13 mouse cellular contexts compared by ENCODE assay signal in genomic region chr7:84114775-84115174, GRCm38 (mm10). TPM values are rescaled to one million over a fixed set of nuclear protein-coding genes. Genes with fewer than 3 reads are reported as not detected.
"Had no signal": no experiment of that assay in that cellular context is flagged by ENCODE, and none has a peak within 500 bp of the region (broad histone marks: within the 10 kb centered on the region; RNA-seq: fewer than 3 reads in every experiment).

No protein-coding gene starts in this region.

- DNase-seq: retina, postnatal 1 day; right cerebral cortex, adult 18-20 months; right cerebral cortex, postnatal 14 days; right cerebral cortex, postnatal 25 days; right cerebral cortex, postnatal 4 days; spleen, adult 18-20 months had no signal

- H3K4me2 ChIP-seq: neural tube, embryonic 12.5 days; neural tube, embryonic 13.5 days; neural tube, embryonic 15.5 days; stomach, embryonic 15.5 days had no signal

- H3K9ac ChIP-seq: neural tube, embryonic 12.5 days; neural tube, embryonic 13.5 days; neural tube, embryonic 15.5 days; stomach, embryonic 15.5 days had no signal

- H3K4me3 ChIP-seq: neural tube, embryonic 12.5 days; neural tube, embryonic 13.5 days; neural tube, embryonic 15.5 days; stomach, embryonic 15.5 days had no signal

- H3K27me3 ChIP-seq: neural tube, embryonic 12.5 days; neural tube, embryonic 13.5 days; neural tube, embryonic 15.5 days; stomach, embryonic 15.5 days had no signal

- H3K9me3 ChIP-seq: neural tube, embryonic 12.5 days; neural tube, embryonic 13.5 days; neural tube, embryonic 15.5 days; stomach, embryonic 15.5 days had no signal

- H3K36me3 ChIP-seq: stomach, embryonic 15.5 days had no signal

- H3K27ac ChIP-seq: neural tube, embryonic 12.5 days; neural tube, embryonic 15.5 days; stomach, embryonic 15.5 days; stomach, postnatal 0 days had no signal

RNA-seq across cellular contexts. Expression of gene Cemip, which starts 28.5 kb away (rescaled TPM):
- total RNA-seq: neutrophil, adult 5-6 weeks had no signal
- polyA plus RNA-seq: thymus, postnatal 0 days had no signal
